Mouse (Mus musculus): ENCODE measurements around the gene Map3k3. TPM values are rescaled to one million over a fixed set of nuclear protein-coding genes. Genes with fewer than 3 reads are reported as not detected.

The Map3k3 gene
- polyA plus RNA-seq, 1 experiment from 2014 or later = 19.2 TPM

DNA sequence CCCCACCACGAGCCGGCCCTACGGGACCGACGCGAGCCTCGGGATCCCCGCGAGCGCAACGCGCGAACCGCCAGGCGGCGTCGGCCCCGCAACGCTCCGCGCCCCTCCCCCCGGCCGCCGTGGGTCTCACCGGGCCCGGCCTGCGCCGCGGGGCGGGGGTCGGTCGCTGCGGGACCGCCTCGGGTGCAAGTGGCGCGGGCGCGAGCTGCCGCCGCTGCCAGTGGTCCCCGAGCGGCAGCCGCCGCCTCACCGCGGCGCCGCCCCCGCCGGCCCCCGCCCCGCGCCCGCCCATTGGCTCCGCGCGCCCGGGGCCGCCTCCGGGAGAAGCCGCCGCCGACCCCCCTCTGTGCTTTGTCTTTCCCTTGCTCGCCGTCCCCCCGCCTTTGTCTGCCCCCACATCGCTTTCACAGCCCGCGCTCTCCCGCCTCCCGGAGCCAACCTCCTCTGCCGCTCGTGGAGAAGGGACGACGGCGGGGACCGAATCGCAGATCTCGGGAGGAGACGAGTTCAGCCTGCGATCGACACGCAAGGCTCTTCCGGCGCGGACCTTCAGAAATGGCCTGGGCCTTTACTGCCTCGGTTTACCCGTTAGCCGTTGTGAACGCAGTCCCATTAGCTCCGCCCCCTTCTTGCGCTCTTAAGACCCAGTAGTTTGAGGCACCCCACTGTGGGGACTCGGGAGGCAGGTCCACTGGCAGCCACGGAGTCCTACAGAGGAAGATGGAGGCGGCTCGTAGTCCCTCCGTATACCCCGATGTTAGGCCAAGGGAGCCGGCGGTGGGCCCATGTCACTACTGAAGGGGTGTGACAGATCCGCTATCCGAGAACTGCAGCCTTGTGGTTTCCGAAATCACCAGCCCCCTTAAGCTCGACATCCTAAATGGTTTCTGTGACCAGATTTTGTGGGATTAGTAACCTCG is 75.8 kb downstream of the Map3k3 start:
- H3K27ac ChIP-seq = peak overlapping the region; percentile 90
- peak overlapping the region; percentile 93 for H3K9ac ChIP-seq
- H3K4me1 ChIP-seq (replicated peaks) = peaks cover 39% of the 10 kb centered on the region
- peak overlapping the region; percentile 89 for H3K4me3 ChIP-seq
- no peaks in the 10 kb centered on the region for H3K9me3 ChIP-seq (replicated peaks)
- H3K27me3 ChIP-seq = no peaks in the 10 kb centered on the region
- peak; percentile 76 for ATAC-seq (replicated peaks; ENCODE audit: insufficient number of reproducible peaks, insufficient read depth, low FRiP score, low read depth)
- H3K36me3 ChIP-seq = peaks cover 19% of the 10 kb centered on the region
- H3K4me2 ChIP-seq = peak overlapping the region; percentile 97
- WGBS = 1% methylated on average over 89 of the region's 106 CpGs

- peak within 1 kb of the TSS; percentile 89 for H3K4me3 ChIP-seq
- H3K27ac ChIP-seq = peak within 1 kb of the TSS; percentile 90
- H3K36me3 ChIP-seq = peaks cover 13% of the 10 kb centered on the region
- ATAC-seq (replicated peaks; ENCODE audit: insufficient number of reproducible peaks, insufficient read depth, low FRiP score, low read depth) = no peak; the same call in 1 of the 2 replicates
- peaks cover 39% of the 10 kb centered on the region for H3K4me1 ChIP-seq (replicated peaks)
- WGBS = 39% methylated on average over 22 of the region's 22 CpGs
- peak within 1 kb of the TSS; percentile 93 for H3K9ac ChIP-seq
- peak within 1 kb of the TSS; percentile 97 for H3K4me2 ChIP-seq
- H3K9me3 ChIP-seq (replicated peaks) = no peaks in the 10 kb centered on the region
- H3K27me3 ChIP-seq = no peaks in the 10 kb centered on the region
These were observed 76.7 kb downstream of the Map3k3 start, which contains the start of the genes Gm10840 and Limd2 for GRCm38 (mm10) chr11:106160841-106161721. Gm10840 (plus strand) TSS chr11:106160850. Limd2 (minus strand) TSS chr11:106160860.

- 78% methylated on average over 2 of the region's 2 CpGs for WGBS
- Histone ChIP-seq H3K4me3 (no peak overlapping the region), H3K9me3 (replicated peaks) (no peaks in the 10 kb centered on the region), H3K9ac (no peak overlapping the region), H3K4me1 (replicated peaks) (peaks cover 36% of the 10 kb centered on the region), H3K36me3 (peaks cover 7% of the 10 kb centered on the region), H3K27ac (no peak overlapping the region), H3K27me3 (no peaks in the 10 kb centered on the region), H3K4me2 (no peak overlapping the region)
- ATAC-seq (replicated peaks; ENCODE audit: insufficient number of reproducible peaks, insufficient read depth, low FRiP score, low read depth) = no peak
These were observed 77.8 kb downstream of the Map3k3 start for GRCm38 (mm10) chr11:106162237-106162636.

DNA sequence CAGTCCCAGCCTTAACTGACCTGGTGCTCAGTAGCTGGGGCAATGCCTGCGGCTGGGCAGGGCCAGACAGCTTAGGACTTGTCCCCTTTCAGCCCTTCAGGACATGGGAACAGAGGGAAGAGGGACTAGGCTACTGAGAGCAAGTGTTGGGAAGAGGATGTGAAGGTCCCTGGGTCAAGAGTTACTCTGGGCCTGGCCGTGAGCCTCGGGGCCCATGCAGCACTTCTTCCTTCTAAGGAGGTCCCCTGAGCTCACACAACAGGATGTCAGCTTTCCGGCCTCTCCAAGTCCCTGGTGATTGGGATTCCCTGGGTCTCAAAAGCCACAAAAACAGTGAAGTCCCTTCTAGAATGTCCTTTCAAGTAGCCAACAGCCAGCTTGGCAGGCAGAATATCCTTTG is 79.1 kb downstream of the Map3k3 start:
- Histone ChIP-seq H3K4me2 (no peak overlapping the region), H3K9ac (no peak overlapping the region), H3K9me3 (replicated peaks) (no peaks in the 10 kb centered on the region), H3K4me1 (replicated peaks) (peaks cover 26% of the 10 kb centered on the region), H3K36me3 (peaks cover 10% of the 10 kb centered on the region), H3K27ac (peak overlapping the region; percentile 72), H3K27me3 (no peaks in the 10 kb centered on the region), H3K4me3 (no peak overlapping the region)
- 72% methylated on average over 4 of the region's 4 CpGs for WGBS
- ATAC-seq (replicated peaks; ENCODE audit: insufficient number of reproducible peaks, insufficient read depth, low FRiP score, low read depth) = no peak

- H3K36me3 ChIP-seq = peaks cover 10% of the 10 kb centered on the region
These were observed 80.3 kb downstream of the Map3k3 start for GRCm38 (mm10) chr11:106164601-106165180.

GRCm38 (mm10) chr11:106167435-106167834 is 83.0 kb downstream of the Map3k3 start:
- ATAC-seq (replicated peaks; ENCODE audit: insufficient number of reproducible peaks, insufficient read depth, low FRiP score, low read depth) = no peak
- 74% methylated on average over 5 of the region's 5 CpGs for WGBS

More at GRCm38 (mm10) chr11:106164601-106165180, 80.3 kb downstream of the Map3k3 start:
- no peak for ATAC-seq (replicated peaks; ENCODE audit: insufficient number of reproducible peaks, insufficient read depth, low FRiP score, low read depth)
- Histone ChIP-seq H3K9me3 (replicated peaks) (no peaks in the 10 kb centered on the region), H3K4me2 (no peak overlapping the region), H3K27ac (0 out of 2 replicates have a peak overlapping the region, but pooled peaks have one; percentile 72), H3K27me3 (no peaks in the 10 kb centered on the region), H3K4me1 (replicated peaks) (peaks cover 15% of the 10 kb centered on the region), H3K9ac (no peak overlapping the region), H3K4me3 (no peak overlapping the region)
- WGBS = 82% methylated on average over 16 of the region's 16 CpGs

GRCm38 (mm10) chr11:106170807-106171206 is 86.4 kb downstream of the Map3k3 start:
- Histone ChIP-seq H3K27me3 (no peaks in the 10 kb centered on the region), H3K4me1 (replicated peaks) (no peaks in the 10 kb centered on the region), H3K4me2 (no peak overlapping the region), H3K9ac (no peak overlapping the region), H3K4me3 (no peak overlapping the region), H3K27ac (no peak overlapping the region), H3K36me3 (peaks cover 11% of the 10 kb centered on the region), H3K9me3 (replicated peaks) (no peaks in the 10 kb centered on the region)
- 77% methylated on average over 7 of the region's 7 CpGs for WGBS
- ATAC-seq (replicated peaks; ENCODE audit: insufficient number of reproducible peaks, insufficient read depth, low FRiP score, low read depth) = no peak

More at GRCm38 (mm10) chr11:106167435-106167834, 83.0 kb downstream of the Map3k3 start:
- Histone ChIP-seq H3K36me3 (peaks cover 13% of the 10 kb centered on the region), H3K27ac (no peak overlapping the region), H3K4me2 (no peak overlapping the region), H3K4me1 (replicated peaks) (0 out of 2 replicates have a peak, but pooled peaks cover 4% of the 10 kb centered on the region), H3K9me3 (replicated peaks) (no peaks in the 10 kb centered on the region), H3K27me3 (no peaks in the 10 kb centered on the region), H3K4me3 (no peak overlapping the region), H3K9ac (no peak overlapping the region)

GRCm38 (mm10) chr11:106173228-106173627 is 88.8 kb downstream of the Map3k3 start:
- H3K4me3 ChIP-seq = no peak overlapping the region
- WGBS = 82% methylated on average over 2 of the region's 2 CpGs
- no peaks in the 10 kb centered on the region for H3K27me3 ChIP-seq
- no peak overlapping the region for H3K9ac ChIP-seq
- peaks cover 3% of the 10 kb centered on the region; the same call in 1 of the 2 replicates for H3K36me3 ChIP-seq
- no peaks in the 10 kb centered on the region for H3K9me3 ChIP-seq (replicated peaks)
- no peaks in the 10 kb centered on the region for H3K4me1 ChIP-seq (replicated peaks)
- H3K27ac ChIP-seq = no peak overlapping the region
- ATAC-seq (replicated peaks; ENCODE audit: insufficient number of reproducible peaks, insufficient read depth, low FRiP score, low read depth) = no peak
- H3K4me2 ChIP-seq = no peak overlapping the region

DNA sequence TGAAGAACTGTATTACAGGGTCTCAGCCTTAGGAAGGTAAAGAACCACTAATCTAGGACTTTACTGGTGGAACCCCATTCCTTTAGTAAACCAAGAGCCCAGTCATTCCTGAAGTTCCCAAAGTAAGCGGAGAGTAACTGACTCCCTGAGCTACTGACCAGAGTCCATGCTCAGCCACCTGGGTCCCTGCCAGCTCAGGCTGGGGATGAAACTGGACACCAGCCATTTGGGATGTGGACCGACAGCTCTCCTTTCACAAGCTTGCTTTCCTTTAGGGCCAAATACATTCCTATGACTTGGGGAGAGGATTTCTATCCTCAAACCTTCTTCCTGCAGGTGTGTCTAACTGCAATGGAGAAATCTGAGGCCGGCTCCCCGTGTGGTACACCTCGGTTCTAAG is 90.0 kb downstream of the Map3k3 start:
- Histone ChIP-seq H3K9me3 (replicated peaks) (no peaks in the 10 kb centered on the region), H3K9ac (no peak overlapping the region), H3K27ac (no peak overlapping the region), H3K4me2 (no peak overlapping the region), H3K36me3 (0 out of 2 replicates have a peak, but pooled peaks cover 3% of the 10 kb centered on the region), H3K4me3 (no peak overlapping the region), H3K4me1 (replicated peaks) (no peaks in the 10 kb centered on the region), H3K27me3 (no peaks in the 10 kb centered on the region)
- WGBS = 69% methylated on average over 5 of the region's 5 CpGs
- no peak for ATAC-seq (replicated peaks; ENCODE audit: insufficient number of reproducible peaks, insufficient read depth, low FRiP score, low read depth)

DNA sequence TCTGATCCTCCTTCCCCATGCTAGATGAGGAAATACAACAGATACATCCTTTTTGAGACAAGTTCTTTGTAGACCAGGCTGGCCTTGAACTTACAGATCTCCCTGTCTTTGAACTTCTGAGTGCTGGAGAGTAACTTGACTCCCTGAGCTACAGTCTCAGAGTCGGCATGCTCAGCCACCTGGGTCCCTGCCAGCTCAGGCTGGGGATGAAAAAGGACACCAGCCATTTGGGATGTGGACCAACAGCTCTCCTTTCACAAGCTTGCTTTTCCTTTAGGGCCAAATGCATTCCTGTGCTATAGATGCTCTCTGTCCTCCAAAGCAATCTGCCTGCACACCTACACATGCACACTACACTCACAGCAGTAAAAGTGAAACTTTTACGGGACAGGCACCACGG is 90.7 kb downstream of the Map3k3 start:
- H3K36me3 ChIP-seq = 0 out of 2 replicates have a peak, but pooled peaks cover under 1% of the 10 kb centered on the region
- H3K27me3 ChIP-seq = no peaks in the 10 kb centered on the region
- H3K27ac ChIP-seq = no peak overlapping the region
- H3K4me2 ChIP-seq = no peak overlapping the region
- 55% methylated on average over 3 of the region's 3 CpGs for WGBS
- no peak for ATAC-seq (replicated peaks; ENCODE audit: insufficient number of reproducible peaks, insufficient read depth, low FRiP score, low read depth)
- no peak overlapping the region for H3K4me3 ChIP-seq
- no peak overlapping the region for H3K9ac ChIP-seq
- H3K9me3 ChIP-seq (replicated peaks) = no peaks in the 10 kb centered on the region
- no peaks in the 10 kb centered on the region for H3K4me1 ChIP-seq (replicated peaks)

DNA sequence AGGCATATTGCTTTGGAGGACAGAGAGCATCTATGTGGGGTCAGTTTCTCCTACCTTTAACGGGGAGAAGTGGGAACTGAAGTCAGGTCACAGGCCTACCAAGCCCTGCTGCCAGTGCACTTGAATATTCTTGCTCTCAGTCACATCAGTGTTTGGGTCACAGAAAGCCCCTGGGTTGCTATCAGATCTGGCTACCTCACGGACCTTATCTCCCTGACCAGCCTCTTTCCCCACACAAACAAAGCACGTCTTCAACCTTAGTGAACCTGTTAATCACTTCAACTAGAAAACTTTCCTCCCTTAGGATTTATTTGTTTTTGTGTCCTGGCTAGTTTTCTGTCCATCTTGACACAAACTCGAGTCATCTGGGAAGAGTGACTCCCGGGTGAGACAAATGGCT is 92.0 kb downstream of the Map3k3 start:
- no peaks in the 10 kb centered on the region for H3K4me1 ChIP-seq (replicated peaks)
- no peak for ATAC-seq (replicated peaks; ENCODE audit: insufficient number of reproducible peaks, insufficient read depth, low FRiP score, low read depth)
- no peak overlapping the region for H3K27ac ChIP-seq
- H3K9ac ChIP-seq = no peak overlapping the region
- no peak overlapping the region for H3K4me3 ChIP-seq
- no peak overlapping the region for H3K4me2 ChIP-seq
- no peaks in the 10 kb centered on the region for H3K9me3 ChIP-seq (replicated peaks)
- H3K36me3 ChIP-seq = no peaks in the 10 kb centered on the region
- 62% methylated on average over 5 of the region's 5 CpGs for WGBS
- H3K27me3 ChIP-seq = no peaks in the 10 kb centered on the region

Measured in heart, embryonic 15.5 days (tissue).